10 mouse cellular contexts compared by ENCODE assay signal in the genomic region with DNA sequence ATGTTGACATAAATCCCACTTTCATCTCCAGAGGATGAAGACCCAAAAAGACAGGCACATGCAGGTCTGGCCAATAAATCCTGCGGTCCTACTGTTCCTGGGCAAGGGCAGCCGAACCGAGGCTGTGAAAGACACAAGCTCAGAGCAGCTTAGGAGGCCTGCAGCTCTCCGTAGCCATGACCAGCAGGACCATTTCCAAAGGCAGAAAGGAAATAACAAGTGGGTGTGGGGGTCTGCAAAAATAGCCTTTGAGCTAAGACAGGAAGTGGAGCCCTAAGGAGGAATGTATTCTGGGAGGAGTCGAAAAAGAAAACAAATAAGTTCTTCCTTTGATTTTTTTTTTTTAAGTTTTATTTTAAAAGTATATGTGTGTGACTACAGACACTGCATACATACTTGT.
DNase-seq lines count a peak whose midpoint lies in the region; ATAC-seq and TF ChIP-seq lines count a peak whose summit lies in the region.
"Had no signal": no experiment of that assay in that cellular context is flagged by ENCODE, and none has a peak within 500 bp of the region (broad histone marks: within the 10 kb centered on the region; RNA-seq: fewer than 3 reads in every experiment).

No protein-coding gene starts in this region.

- H3K9ac ChIP-seq in liver, embryonic 12.5 days = no peak overlapping the region

- H3K27ac ChIP-seq in left cerebral cortex, adult 2 months = peak overlapping the region; percentile 20
- H3K27ac ChIP-seq in small intestine, adult 2 months (ENCODE audit: insufficient read depth, low read depth, low read length) = 0 out of 2 replicates have a peak overlapping the region, but pooled peaks have one; percentile 25
- H3K27ac ChIP-seq in liver, embryonic 12.5 days = no peak overlapping the region

- no peak for DNase-seq in left cerebral cortex, adult 2 months (ENCODE audit: extremely low spot score in 1 of 2, low spot score in 2 of 2)
- no peak for DNase-seq in left cerebral cortex, postnatal 36 days (ENCODE audit: low spot score in 2 of 2)
- peak; percentile 42 to 46 for DNase-seq in heart, postnatal 10 days
- DNase-seq in kidney, postnatal 14 days = peak; percentile 51
- DNase-seq in thymus, postnatal 0 days (ENCODE audit: low spot score) = no peak
- DNase-seq: cerebellum, adult 18-20 months had no signal

- TF ChIP-seq POLR2A in small intestine, adult 2 months (IDR thresholded peaks at IDR 0.05; ENCODE audit: low read depth, low read length) = no peak

- no peak overlapping the region for H3K4me3 ChIP-seq in left cerebral cortex, adult 2 months
- no peak overlapping the region for H3K4me3 ChIP-seq in small intestine, adult 2 months (ENCODE audit: low read depth, low read length)
- H3K4me3 ChIP-seq in liver, embryonic 12.5 days = no peak overlapping the region
- H3K4me3 ChIP-seq: erythroblast, embryonic 14.5 days had no signal

- H3K4me2 ChIP-seq in liver, embryonic 12.5 days = no peak overlapping the region

- no peaks in the 10 kb centered on the region for H3K36me3 ChIP-seq in small intestine, adult 2 months (ENCODE audit: control insufficient read depth, insufficient read depth, low read length)
- no peaks in the 10 kb centered on the region for H3K36me3 ChIP-seq in liver, embryonic 12.5 days

- H3K4me1 ChIP-seq in small intestine, adult 2 months (ENCODE audit: control insufficient read depth, insufficient read depth, insufficient read length, low read length) = no peaks in the 10 kb centered on the region
- H3K4me1 ChIP-seq in liver, embryonic 12.5 days = no peaks in the 10 kb centered on the region

- intact Hi-C loops in left cerebral cortex, adult 2 months (cut with DNase I) = no loop called here
- intact Hi-C loops in left cerebral cortex, postnatal 36 days (cut with DNase I) = no loop called here
- intact Hi-C loops in heart, postnatal 10 days (cut with DNase I) = loop anchor here (10.0 kb wide), 1 partner anchor 272 kb away; no protein-coding TSS in a partner anchor

- no peaks in the 10 kb centered on the region for H3K27me3 ChIP-seq in small intestine, adult 2 months (ENCODE audit: control insufficient read depth, insufficient read depth, low read length)
- no peaks in the 10 kb centered on the region for H3K27me3 ChIP-seq in liver, embryonic 12.5 days (replicated peaks)

- no peak for TF ChIP-seq CTCF in left cerebral cortex, adult 2 months (IDR thresholded peaks at IDR 0.05)
- TF ChIP-seq CTCF in small intestine, adult 2 months (IDR thresholded peaks at IDR 0.05; ENCODE audit: extremely low read depth, insufficient read length, insufficient replicate concordance, low read depth, low read length) = no peak

- no peaks in the 10 kb centered on the region for H3K9me3 ChIP-seq in liver, embryonic 12.5 days (replicated peaks)

- no peak for ATAC-seq in erythroblast, adult 5-6 weeks (replicated peaks; ENCODE audit: low FRiP score, poor library complexity, severe bottlenecking)
- ATAC-seq in liver, embryonic 12.5 days = no peak

- WGBS in small intestine, adult 2 months = 69% methylated on average over 5 of the region's 5 CpGs
- WGBS in liver, embryonic 12.5 days (ENCODE audit: insufficient replicate concordance) = 36% methylated on average over 5 of the region's 5 CpGs

Comparison
In these comparisons a context has a peak if more than half of its experiments do, and no peak if none do; other contexts are left out.
1. DNase-seq: peak in heart, postnatal 10 days (2 of 2) and kidney, postnatal 14 days (single experiment); none in left cerebral cortex, adult 2 months (0 of 2), left cerebral cortex, postnatal 36 days (0 of 2) and thymus, postnatal 0 days (single experiment).